Mouse (Mus musculus) heart, adult 2 months (tissue): Measurements from ENCODE around the gene Gprin2. TPM values are rescaled to one million over a fixed set of nuclear protein-coding genes. Genes with fewer than 3 reads are reported as not detected.

Experiments
- DNase-seq, 2 experiments: peaks; one replicate each; pipeline ENCODE4 v3.0.0; 2021
- H3K27ac ChIP-seq: fragments of 200-600 bp; 2 replicates; pipeline ENCODE4 v1.8.1; 2022
- H3K27me3 ChIP-seq: fragments of 200-500 bp; 2 replicates; pipeline ENCODE4 v1.6.1; 2012; ENCODE audit warnings: mild to moderate bottlenecking, low read length, inconsistent platforms, mixed read lengths; ENCODE audit not compliant: control insufficient read depth, insufficient read depth
- H3K36me3 ChIP-seq: fragments of 200-500 bp; 2 replicates; pipeline ENCODE4 v1.6.1; 2012; ENCODE audit warnings: low read length, inconsistent platforms; ENCODE audit not compliant: control insufficient read depth, insufficient read depth
- H3K4me1 ChIP-seq: fragments of 200-500 bp; 2 replicates; pipeline ENCODE4 v1.6.1; 2011; ENCODE audit warnings: low read length; ENCODE audit not compliant: control insufficient read depth, insufficient read depth
- H3K4me3 ChIP-seq: fragments of 200-600 bp; 2 replicates; pipeline ENCODE4 v1.8.1; 2022
- H3K79me2 ChIP-seq: fragments of 200-500 bp; replicated peaks from 2 replicates; pipeline ENCODE4 v1.6.1; 2012; ENCODE audit warnings: mild to moderate bottlenecking, inconsistent platforms, low read length, moderate library complexity, mixed read lengths; ENCODE audit not compliant: control insufficient read depth, insufficient read depth
- H3K9ac ChIP-seq: fragments of 200-500 bp; 2 replicates; pipeline ENCODE4 v1.6.1; 2012; ENCODE audit warnings: low read depth, mild to moderate bottlenecking, control low read depth, inconsistent platforms, low read length, mixed read lengths
- CTCF ChIP-seq: fragments of 200-600 bp; IDR thresholded peaks from 2 replicates; pipeline ENCODE4 v1.8.1; 2022; ENCODE audit warnings: antibody characterized with exemption, mild to moderate bottlenecking, moderate library complexity
- EP300 ChIP-seq: fragments of 200-500 bp; IDR thresholded peaks from 2 replicates; pipeline ENCODE4 v1.6.1; 2011; ENCODE audit warnings: low read depth, low read length, control low read depth; ENCODE audit not compliant: insufficient read depth
- POLR2A ChIP-seq: fragments of 200-500 bp; IDR thresholded peaks from 2 replicates; pipeline ENCODE4 v1.6.1; 2011; ENCODE audit warnings: mild to moderate bottlenecking, low read depth, low read length, control low read depth; ENCODE audit not compliant: insufficient read depth
- WGBS: fragments of 180-500 bp; shearing (Covaris S2); methylation state at CpG from one replicate; pipeline ENCODE4 v1.1.7; 2018; 5-methylcytosine and 5-hydroxymethylcytosine counted together
- intact Hi-C: fragments of 180-260 bp; cut with DNase I; formaldehyde crosslinking; loops from one replicate; pipeline ENCODE4 v1.15.1; 2025
- long read RNA-seq: library from polyadenylated mRNA; stranded (forward); transcript quantifications from one replicate; pipeline ENCODE4 v2.0.0, GENCODE M21; 2021
- polyA plus RNA-seq: library from polyadenylated mRNA; depleted of rRNA; stranded (reverse); fragments of >200 nt; gene quantifications from 2 replicates; pipeline ENCODE4 v1.2.3, GENCODE M21; 2012; rRNA removed
- total RNA-seq, 2 experiments: library from RNA; stranded (reverse); gene quantifications; 2 replicates each; pipeline ENCODE4 v1.2.3; 2021

Gprin2 gene
- under 1 TPM; 0.23 to 0.26 TPM for total RNA-seq
- 0.10 and 0.20 TPM in 2 replicates for polyA plus RNA-seq
- long read RNA-seq = 0 reads

GRCm38 (mm10) chr14:34201231-34202035, at the start of gene Gprin2:
Gene Gprin2, minus strand, starts transcription at chr14:34201653.
- H3K9ac ChIP-seq = peak within 1 kb of the TSS; percentile 61
- H3K4me3 ChIP-seq = peak within 1 kb of the TSS; percentile 59
- H3K4me1 ChIP-seq = no peaks in the 10 kb centered on the region
- H3K79me2 ChIP-seq = no peaks in the 10 kb centered on the region
- no peak for TF ChIP-seq EP300
- TF ChIP-seq CTCF = no peak
- no peak for TF ChIP-seq POLR2A
- intact Hi-C loops = loop anchor here (10.0 kb wide), 1 partner anchor 247 kb away; the partner anchor contains the start of gene Rbp3
- WGBS = 5% methylated on average over 46 of the region's 52 CpGs
- DNase-seq = peak; percentile 5 to 28
- H3K27ac ChIP-seq = no peak within 1 kb of the TSS
- no peaks in the 10 kb centered on the region for H3K27me3 ChIP-seq
- H3K36me3 ChIP-seq = no peaks in the 10 kb centered on the region

- Histone ChIP-seq H3K9ac (no peak overlapping the region), H3K79me2 (no peaks in the 10 kb centered on the region), H3K4me3 (no peak overlapping the region), H3K36me3 (no peaks in the 10 kb centered on the region), H3K4me1 (no peaks in the 10 kb centered on the region), H3K27me3 (no peaks in the 10 kb centered on the region), H3K27ac (no peak overlapping the region)
- intact Hi-C loops = no loop called here
- no peak for TF ChIP-seq CTCF
- WGBS = 59% methylated on average over 6 of the region's 6 CpGs
- DNase-seq = no peak
These were observed 39.2 kb upstream of the Gprin2 start for GRCm38 (mm10) chr14:34240676-34241075.

DNA sequence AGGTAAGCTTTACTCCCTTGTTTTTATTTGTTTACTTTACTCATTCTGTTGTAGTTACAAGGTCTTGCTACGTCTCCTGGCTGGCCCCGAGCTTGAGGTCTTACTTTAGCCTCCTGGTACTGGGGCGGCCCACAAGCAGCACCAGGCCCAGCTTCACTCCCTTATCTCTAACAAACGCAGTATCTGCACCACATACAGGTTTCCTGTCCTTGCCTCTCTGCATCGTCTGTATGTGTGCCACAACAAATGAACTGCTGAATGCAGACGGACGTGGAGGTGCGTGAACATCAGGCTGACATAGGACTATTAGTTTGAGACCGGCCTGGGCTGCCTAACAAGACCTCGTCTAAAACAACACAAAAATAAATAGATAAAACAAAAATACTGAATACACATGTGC, 38.8 kb upstream of the Gprin2 start:
- Histone ChIP-seq H3K9ac (no peak overlapping the region), H3K79me2 (no peaks in the 10 kb centered on the region), H3K27me3 (no peaks in the 10 kb centered on the region), H3K36me3 (no peaks in the 10 kb centered on the region), H3K4me1 (no peaks in the 10 kb centered on the region), H3K4me3 (no peak overlapping the region), H3K27ac (no peak overlapping the region)
- intact Hi-C loops = no loop called here
- no peak for DNase-seq
- WGBS = 66% methylated on average over 10 of the region's 10 CpGs
- TF ChIP-seq POLR2A (no peak), CTCF (no peak), EP300 (no peak)

- Histone ChIP-seq H3K9ac (peak overlapping the region; percentile 21), H3K4me1 (no peaks in the 10 kb centered on the region), H3K36me3 (no peaks in the 10 kb centered on the region), H3K27me3 (no peaks in the 10 kb centered on the region), H3K27ac (no peak overlapping the region), H3K4me3 (peak overlapping the region; percentile 29; the same call in 1 of the 2 replicates), H3K79me2 (no peaks in the 10 kb centered on the region)
- intact Hi-C loops = loop anchor here (1.0 kb wide), 2 partner anchors 46 to 155 kb away; no protein-coding TSS in a partner anchor
- DNase-seq = peak; percentile 57 to 70
- TF ChIP-seq POLR2A = no peak
- peak; percentile 90 for TF ChIP-seq CTCF
- peak; percentile 86; the same call in 1 of the 2 replicates for TF ChIP-seq EP300
- WGBS = 9% methylated on average over 16 of the region's 16 CpGs
These were observed 33.4 kb upstream of the Gprin2 start for GRCm38 (mm10) chr14:34234630-34235380.

DNA sequence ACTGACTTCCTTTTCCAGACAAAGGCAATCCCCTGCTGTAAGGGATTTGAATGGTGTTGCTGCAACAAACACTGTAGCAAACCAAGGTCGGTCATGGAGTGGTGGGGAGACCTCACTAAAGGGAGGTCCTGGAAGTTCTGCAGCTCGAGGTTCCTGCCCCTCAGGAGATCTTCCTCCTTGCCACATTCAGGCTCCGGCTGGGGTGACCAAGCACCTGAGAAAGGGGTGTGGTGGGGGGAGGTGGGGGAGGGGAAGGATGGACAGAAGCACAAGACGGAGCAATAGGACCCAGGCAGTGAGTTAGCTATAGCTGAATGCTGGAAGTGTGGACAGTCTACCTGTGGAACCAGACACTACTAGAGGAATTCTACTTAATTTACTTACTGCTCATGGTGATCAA, 32.4 kb upstream of the Gprin2 start:
- Histone ChIP-seq H3K27ac (no peak overlapping the region), H3K27me3 (no peaks in the 10 kb centered on the region), H3K79me2 (no peaks in the 10 kb centered on the region), H3K4me3 (no peak overlapping the region), H3K36me3 (no peaks in the 10 kb centered on the region), H3K4me1 (no peaks in the 10 kb centered on the region), H3K9ac (no peak overlapping the region)
- no peak for DNase-seq
- 86% methylated on average over 4 of the region's 4 CpGs for WGBS
- TF ChIP-seq EP300 (no peak), CTCF (no peak), POLR2A (no peak)
- intact Hi-C loops = no loop called here
